Mouse (Mus musculus) kidney, adult 8-10 months (tissue): ENCODE data around the gene Plxna4.
A peak's percentile ranks its signal among the peaks of the same experiment; 100 is the strongest.

ENCODE experiments used
- DNase-seq, 2 experiments: peaks; one replicate each; pipeline ENCODE4 v3.0.0; 2022

The Plxna4 gene

DNA sequence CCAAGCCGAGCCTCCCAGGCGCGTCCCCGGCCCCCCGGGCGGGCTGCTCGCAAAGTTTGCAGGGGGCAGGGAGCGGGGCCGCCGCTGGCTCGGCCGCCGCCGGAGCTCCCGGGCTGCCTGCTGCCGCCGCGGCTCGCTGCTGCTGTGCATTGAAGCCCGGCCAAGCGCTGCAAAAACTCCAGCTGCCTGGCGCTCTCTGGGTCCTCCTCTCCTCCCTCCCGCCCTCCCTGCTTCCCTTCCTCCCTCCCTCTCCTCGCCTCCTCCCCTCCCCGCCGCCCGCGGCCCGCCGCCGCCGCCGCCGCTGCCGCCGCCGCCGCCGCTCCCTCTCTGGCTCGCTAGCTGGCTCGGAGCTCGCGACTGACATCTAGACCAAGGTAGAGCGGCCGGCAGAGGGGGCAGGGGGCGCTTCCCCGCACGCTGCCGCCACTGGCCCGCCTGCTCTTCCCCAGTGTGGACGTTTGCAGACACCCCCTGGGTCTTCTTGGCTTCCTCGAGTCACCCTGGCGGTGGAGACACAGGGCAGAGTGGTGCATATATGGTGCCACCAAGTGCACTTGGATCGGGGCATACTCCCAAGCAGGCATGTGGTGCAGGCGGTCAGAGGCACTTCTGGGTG lies at the start of gene Plxna4:
Plxna4 (minus strand) TSS at position 137 of the 616 bp plus-strand sequence.
- peak; percentile 63 to 64 for DNase-seq

DNA sequence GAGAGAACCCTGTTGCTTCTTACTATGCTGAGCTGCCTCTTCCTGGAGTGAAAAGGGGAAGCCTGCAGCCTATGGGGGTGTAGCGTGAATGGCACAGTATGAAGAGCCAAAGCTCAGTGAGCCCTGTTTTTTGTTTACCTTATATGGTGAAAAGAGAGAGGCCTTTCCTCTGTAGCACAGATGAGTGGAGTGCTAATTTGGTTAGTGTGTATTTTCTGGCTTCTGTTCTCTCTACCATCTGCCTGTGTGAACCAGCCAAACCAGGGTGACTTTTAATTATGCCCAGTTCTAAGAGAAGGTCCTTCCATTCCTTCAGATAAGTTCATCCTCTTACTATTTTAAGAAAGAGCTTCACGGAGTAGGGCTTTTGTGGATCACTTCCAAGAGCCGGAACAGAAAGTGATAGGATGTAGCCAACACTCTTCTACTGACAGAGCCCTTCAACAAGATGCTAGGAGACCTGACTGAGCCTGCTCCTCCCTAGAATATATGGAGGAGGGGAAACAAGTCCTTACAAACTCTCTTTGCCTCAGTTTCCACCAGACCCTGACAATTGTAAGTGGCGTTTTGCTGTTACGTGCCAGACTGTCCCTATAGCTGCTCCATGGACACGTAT lies 49.7 kb upstream of the Plxna4 start:
- no peak for DNase-seq

- DNase-seq, result no peak
Observed at GRCm38 (mm10) chr6:32610712-32611111, 22.7 kb upstream of the Plxna4 start.

DNA sequence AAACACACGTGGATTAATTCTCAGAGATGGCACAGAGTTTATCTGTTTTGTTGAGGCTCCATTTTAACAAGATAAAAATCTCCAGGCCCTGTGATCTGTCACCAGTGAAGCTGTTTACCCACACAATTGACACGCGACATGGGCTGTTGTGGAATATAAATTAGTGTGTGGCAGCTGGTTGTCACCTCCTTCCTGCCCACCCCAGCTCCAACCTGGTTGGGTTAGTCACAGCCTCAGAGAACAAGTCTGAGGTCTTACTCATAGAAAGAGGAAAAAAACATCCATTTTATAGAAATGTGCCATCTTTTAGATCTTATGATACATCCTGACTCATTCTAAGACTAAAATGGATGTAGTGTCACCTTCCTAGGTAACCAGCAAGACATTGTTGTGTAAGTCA lies 18.8 kb upstream of the Plxna4 start:
- no peak for DNase-seq

GRCm38 (mm10) chr6:32605581-32605980 lies 17.6 kb upstream of the Plxna4 start:
- DNase-seq, result no peak

DNA sequence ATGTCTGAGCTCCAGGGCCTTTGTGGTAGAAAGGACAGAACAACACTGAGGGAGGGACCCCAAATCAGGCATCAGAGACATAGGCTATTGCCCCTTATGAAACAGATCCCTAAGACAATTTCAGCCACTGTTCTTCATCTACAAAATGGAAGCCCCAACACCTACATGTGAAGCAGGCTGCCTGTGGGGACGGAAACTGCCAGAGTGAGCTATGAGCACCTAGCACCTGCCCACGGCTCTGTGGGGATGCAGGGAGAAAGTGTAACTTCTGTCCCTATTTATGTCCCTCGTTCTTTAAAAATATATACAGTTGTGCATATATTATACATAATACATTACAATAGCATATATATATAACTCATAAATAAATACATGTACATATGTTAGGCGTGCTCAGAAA lies 16.9 kb upstream of the Plxna4 start:
- DNase-seq, result no peak

DNA sequence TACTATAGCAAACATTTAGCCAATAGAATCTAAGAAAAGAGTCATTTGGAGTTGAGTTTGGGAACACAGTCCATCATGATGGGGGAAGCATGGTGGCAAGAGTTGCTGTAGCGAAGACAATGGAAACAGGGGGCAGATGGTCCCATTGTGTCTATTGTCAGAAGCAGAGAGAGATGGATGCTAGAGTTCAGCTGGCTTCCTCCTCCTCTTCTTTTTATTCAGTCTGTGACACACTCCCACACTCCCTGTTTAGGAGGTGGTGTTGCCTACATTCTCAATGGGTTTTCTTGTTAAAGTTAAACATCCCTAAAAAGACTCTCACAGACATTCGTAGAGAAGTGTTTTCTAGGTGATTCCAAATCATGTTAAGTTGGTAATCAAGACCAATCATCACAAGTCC lies 14.1 kb upstream of the Plxna4 start:
- no peak for DNase-seq

DNA sequence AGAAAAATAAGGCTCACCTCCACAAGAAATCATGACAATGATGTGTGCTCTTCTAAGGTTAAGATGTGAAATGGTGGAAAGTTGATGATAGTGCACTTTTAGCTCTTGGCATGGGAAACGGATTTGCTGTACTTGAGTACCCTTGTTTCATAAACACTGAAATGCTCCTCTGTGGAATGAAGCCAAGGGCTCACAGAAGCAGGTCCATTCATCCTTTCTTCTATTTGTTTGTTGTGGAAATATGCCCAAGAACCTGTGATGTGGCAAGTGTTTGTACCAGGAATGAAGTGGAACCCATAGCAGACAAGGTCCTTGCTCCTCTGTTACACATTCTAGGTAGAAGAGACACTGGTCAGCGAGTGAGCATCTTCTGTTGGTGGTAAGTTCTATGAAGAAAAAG lies 13.3 kb upstream of the Plxna4 start:
- no peak for DNase-seq

DNA sequence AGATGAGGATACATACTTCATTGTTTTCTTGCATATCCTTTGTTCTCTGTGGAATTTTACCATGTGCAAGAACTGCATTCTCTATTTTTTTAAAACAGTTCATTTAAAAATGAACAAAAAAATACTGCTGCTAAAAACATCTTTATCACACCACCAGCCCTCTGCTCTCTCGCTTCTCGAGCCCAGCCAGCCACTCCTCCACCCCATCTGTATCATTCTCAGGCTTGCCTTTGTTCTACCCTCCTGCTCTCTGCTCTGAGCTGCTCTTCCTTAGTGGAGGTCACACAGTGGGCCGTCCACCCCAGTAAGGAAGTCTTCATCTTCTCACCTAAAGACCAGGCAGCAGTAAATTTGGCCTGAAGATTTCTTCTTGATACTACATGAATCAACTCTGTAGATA lies 7.6 kb upstream of the Plxna4 start:
- DNase-seq, result no peak

- peak; percentile 51 to 82 for DNase-seq
Observed at GRCm38 (mm10) chr6:32590979-32591758, 3.2 kb upstream of the Plxna4 start.

DNA sequence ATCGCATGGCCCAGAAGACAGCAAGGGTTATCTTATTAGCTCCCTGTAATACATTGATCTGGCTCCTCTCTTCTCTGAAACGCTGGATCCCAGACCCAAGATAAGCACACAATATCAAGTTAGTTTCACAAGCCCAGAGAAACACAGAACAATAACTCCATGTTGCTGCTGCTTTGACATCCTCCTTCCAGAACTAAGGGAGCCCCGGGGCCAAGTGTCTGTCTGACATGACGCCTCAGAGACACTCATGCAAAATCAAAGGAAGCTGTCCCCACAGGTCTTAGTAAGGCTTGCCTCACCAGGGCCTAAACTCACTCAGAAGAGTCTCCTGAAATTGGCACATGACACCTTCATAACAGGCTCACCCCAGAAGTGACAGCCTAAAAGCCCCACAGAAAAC lies 1.6 kb upstream of the Plxna4 start:
- DNase-seq, result no peak

GRCm38 (mm10) chr6:32587136-32588009 lies 619 bp downstream of the Plxna4 start:
- peak; percentile 28 to 45 for DNase-seq

DNA sequence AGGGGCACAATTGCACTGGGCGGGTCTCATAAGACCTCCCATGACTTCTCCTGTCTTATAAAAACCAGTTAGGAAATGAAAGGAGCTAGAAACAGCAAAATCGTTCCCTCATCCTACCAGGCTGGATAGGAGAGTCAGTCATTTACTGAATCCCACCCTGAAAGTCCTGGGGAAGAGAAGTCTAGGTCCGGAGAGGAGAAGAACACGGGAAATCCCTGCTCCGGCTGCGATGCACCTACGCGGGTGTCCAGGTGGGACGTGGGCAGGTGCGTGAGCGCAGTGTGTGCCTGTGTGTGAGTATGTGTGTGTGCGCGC lies 1.2 kb downstream of the Plxna4 start:
- DNase-seq, result no peak

- DNase-seq, result peak in 1 of 2 experiments; percentile 4
Observed at GRCm38 (mm10) chr6:32586390-32586789, 1.6 kb downstream of the Plxna4 start.

- DNase-seq, result no peak
Observed at GRCm38 (mm10) chr6:32585211-32585610, 2.8 kb downstream of the Plxna4 start.

DNA sequence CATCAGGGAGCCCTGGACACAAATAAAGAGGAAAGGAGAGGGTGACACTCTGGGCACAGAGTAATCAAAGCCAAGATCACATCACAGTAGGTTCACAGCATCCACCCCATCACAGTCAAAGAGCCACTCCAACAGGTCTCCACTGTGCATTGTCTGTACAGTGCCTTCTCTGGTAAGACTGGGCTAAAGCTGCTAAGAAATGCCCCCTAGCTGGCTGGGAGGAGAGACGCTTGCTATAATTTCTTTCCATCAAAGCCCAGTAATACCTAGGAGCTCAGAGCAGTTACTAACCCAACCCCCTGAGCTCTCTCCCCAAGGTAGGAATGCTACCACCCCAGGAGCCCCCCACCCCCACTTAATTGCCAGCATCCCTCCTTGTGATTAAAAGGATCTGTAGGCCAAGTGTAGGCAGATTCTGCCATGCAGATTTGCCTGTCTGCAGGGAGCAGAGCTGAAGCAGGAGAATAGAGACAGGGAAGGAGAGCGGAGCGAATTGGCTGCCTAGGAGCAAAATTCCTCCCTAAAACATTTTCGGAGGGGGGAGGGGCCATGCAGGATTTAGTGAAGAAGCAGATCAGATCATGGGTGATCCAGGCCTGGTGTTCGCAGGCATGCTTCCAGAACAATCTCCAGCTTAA lies 3.6 kb downstream of the Plxna4 start:
- no peak for DNase-seq

DNA sequence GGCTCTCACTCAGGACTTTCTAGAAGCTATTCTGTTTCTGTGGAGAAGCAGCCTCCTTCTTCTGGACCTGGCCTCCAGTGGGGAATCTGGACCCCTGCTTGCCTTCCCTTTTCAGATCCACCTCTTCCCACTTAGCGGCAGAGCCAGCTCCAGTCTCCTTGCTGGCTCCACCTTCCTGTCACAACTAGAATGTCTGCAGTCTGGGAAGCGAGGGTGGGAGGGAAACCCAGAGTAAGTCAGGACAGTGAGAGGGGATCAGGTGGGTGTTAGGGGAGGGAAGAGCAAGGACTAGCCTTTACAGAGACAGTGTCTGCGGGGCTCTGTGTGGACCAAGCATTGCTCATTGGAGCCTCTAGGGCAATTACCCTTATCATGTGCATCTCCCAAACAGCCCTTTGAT lies 4.4 kb downstream of the Plxna4 start:
- DNase-seq, result no peak

DNA sequence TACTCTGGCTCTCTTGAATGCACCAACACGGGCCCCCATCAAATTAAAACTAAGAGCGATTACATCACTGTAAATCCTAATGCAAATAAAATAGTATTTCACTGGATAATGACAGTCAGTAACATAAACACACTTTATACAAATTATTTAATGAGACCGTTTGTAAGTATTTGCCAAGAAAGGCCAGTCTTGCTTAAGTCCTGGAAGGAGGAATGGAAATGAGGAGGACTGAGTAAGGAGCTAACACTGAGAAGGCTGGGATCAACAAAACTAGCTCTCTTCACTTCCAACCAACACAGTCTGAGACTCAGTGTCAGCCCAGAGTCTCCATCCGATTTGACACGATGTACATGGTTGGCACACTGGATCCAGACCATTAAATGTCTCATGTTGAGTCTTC lies 16.5 kb downstream of the Plxna4 start:
- no peak for DNase-seq

DNA sequence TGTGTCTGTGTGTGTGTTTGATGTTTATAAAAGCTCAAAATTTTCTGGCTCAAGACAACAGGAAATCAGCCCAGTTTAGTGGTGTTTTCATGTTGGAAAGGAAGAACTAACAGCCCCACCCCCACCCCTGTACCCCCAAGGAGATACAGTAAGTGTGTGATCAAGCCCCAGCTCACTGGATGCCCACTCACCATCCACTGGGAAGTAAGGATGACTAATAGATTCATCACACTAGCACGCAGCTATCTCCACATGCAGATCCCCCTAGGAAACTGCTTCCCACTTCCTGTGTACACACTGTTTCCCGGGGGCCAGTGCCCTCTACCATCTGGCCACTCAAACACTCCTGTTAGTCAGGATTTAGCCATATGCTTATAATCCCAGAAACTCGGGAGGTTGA lies 17.5 kb downstream of the Plxna4 start:
- no peak for DNase-seq

GRCm38 (mm10) chr6:32569919-32570318 lies 18.1 kb downstream of the Plxna4 start:
- no peak for DNase-seq

GRCm38 (mm10) chr6:32546915-32547314 lies 41.1 kb downstream of the Plxna4 start:
- no peak for DNase-seq

DNA sequence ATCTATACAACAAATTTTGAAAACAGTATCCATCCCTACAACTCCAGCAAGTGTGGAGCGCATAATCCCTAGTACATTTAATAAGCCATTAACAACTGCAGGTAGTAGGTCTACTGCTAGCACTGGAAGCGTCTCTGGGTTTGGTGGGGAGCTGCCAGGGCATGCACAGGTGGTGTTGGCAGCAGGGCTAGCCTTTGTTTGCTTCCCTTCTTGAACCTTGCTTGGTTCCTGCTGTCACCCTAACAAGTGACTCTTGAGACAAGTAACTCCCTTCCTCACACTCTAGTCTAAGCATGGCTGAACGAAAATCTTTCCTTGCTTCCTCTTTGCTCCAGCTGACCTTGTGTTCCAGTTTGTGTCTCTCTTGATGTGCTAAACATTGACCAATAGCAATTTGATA lies 44.0 kb downstream of the Plxna4 start:
- no peak for DNase-seq

DNA sequence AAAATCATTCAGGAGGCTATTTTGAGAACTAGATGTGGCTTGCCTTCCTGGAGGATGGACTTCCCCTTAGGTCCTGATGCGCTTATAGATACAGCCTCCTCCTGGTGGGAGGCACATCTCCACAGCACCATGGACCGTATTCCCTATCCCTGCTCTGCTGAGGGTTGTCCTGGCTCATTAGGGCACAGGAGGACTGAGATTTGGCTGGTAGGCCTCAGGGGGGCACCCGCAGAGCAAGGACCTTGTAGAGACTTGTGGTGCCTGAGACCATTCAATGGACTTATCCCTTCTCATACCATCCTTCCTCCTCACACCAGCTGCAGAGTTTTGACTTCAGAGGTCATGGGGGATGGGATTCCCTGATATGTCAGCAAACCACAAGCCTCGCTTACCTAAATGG lies 47.8 kb downstream of the Plxna4 start:
- DNase-seq, result no peak
